Comparison of ENCODE assay signal across 8 mouse cellular contexts in the genomic region with DNA sequence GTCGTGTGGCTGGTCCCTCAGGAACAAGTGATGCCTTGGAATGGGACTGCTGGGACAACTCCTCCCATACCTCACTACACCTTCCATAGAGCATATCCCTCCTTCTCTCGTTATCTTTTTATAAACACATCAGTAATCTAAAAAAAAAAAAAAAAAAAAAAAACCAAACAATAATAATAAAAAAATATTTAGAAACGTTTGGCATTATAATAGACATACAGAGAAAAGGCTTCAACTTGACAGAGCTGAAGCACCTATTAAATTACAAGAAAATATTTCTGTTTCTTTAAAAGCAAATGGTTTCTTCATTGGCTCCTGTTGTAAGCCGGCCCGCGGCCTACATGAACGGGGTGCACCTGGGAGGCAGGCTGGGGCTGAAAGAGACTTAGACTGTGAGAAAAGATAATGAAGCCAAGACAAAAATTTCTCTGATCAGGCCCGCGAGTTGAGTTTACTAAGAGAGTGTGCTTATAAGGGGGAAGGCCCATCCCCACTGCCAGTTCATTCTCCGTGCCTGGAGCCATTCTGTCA. TPM values are rescaled to one million over a fixed set of nuclear protein-coding genes. Genes with fewer than 3 reads are reported as not detected.
DNase-seq lines count a peak whose midpoint lies in the region; ATAC-seq and TF ChIP-seq lines count a peak whose summit lies in the region.

No protein-coding gene starts in this region.

- TF ChIP-seq EP300 in ES-Bruce4 (IDR thresholded peaks at IDR 0.05; ENCODE audit: insufficient read depth, low read depth, low read length) = no peak
- no peak for TF ChIP-seq EP300 in liver, embryonic 14.5 days (IDR thresholded peaks at IDR 0.05; ENCODE audit: low read depth)

- peak overlapping the region; percentile 74 for H3K27ac ChIP-seq in hindbrain, embryonic 10.5 days
- H3K27ac ChIP-seq in hindbrain, embryonic 11.5 days (ENCODE audit: low read depth, low read length) = no peak overlapping the region
- H3K27ac ChIP-seq in ES-Bruce4 (ENCODE audit: insufficient read depth, low read length) = peak overlapping the region; percentile 48; the same call in 1 of the 2 replicates
- no peak overlapping the region; the same call in 1 of the 2 replicates for H3K27ac ChIP-seq in embryonic facial prominence, embryonic 14.5 days (replicated peaks; ENCODE audit: low read depth, low read length)
- no peak overlapping the region for H3K27ac ChIP-seq in liver, embryonic 14.5 days

- H3K4me3 ChIP-seq in hindbrain, embryonic 10.5 days = peak overlapping the region; percentile 37
- H3K4me3 ChIP-seq in hindbrain, embryonic 11.5 days (ENCODE audit: low read depth, low read length) = no peak overlapping the region
- peak overlapping the region; percentile 57 for H3K4me3 ChIP-seq in ES-Bruce4 (ENCODE audit: low read depth, low read length)
- H3K4me3 ChIP-seq in embryonic facial prominence, embryonic 14.5 days (ENCODE audit: low read depth, low read length) = peak overlapping the region; percentile 30
- peak overlapping the region; percentile 56 to 89 for H3K4me3 ChIP-seq in liver, embryonic 14.5 days (ENCODE audit: insufficient read depth in 1 of 2, low read depth in 2 of 2, low read length in 2 of 2)

- WGBS in hindbrain, embryonic 10.5 days = 44% methylated on average over 10 of the region's 10 CpGs
- WGBS in hindbrain, embryonic 11.5 days = 47% methylated on average over 10 of the region's 10 CpGs
- WGBS in embryonic facial prominence, embryonic 14.5 days = 33% methylated on average over 10 of the region's 10 CpGs
- 21% methylated on average over 10 of the region's 10 CpGs for WGBS in liver, embryonic 14.5 days (ENCODE audit: insufficient replicate concordance)

- H3K9ac ChIP-seq in hindbrain, embryonic 11.5 days (ENCODE audit: low read depth, low read length) = no peak overlapping the region
- H3K9ac ChIP-seq in ES-Bruce4 (ENCODE audit: low read depth, poor library complexity, severe bottlenecking) = no peak overlapping the region
- peak overlapping the region; percentile 37; the same call in 1 of the 2 replicates for H3K9ac ChIP-seq in embryonic facial prominence, embryonic 14.5 days (ENCODE audit: low read depth, low read length)
- H3K9ac ChIP-seq in liver, embryonic 14.5 days (replicated peaks) = peak overlapping the region; percentile 46

- no peaks in the 10 kb centered on the region for H3K27me3 ChIP-seq in hindbrain, embryonic 10.5 days (ENCODE audit: insufficient read depth, poor library complexity, severe bottlenecking)
- no peaks in the 10 kb centered on the region for H3K27me3 ChIP-seq in hindbrain, embryonic 11.5 days (ENCODE audit: control insufficient read depth, insufficient read depth, low read length)
- no peaks in the 10 kb centered on the region for H3K27me3 ChIP-seq in ES-Bruce4 (ENCODE audit: control insufficient read depth, insufficient read depth, low read length, poor library complexity, severe bottlenecking)
- no peaks in the 10 kb centered on the region for H3K27me3 ChIP-seq in embryonic facial prominence, embryonic 14.5 days (replicated peaks; ENCODE audit: control insufficient read depth, insufficient read depth, low read length)
- no peaks in the 10 kb centered on the region for H3K27me3 ChIP-seq in liver, embryonic 14.5 days (ENCODE audit: control insufficient read depth, insufficient read depth, low read length)

- no peak for TF ChIP-seq CTCF in ES-Bruce4 (IDR thresholded peaks at IDR 0.05; ENCODE audit: low read depth, low read length)
- no peak for TF ChIP-seq CTCF in liver, embryonic 14.5 days (IDR thresholded peaks at IDR 0.05; ENCODE audit: low read depth)

- H3K4me2 ChIP-seq in hindbrain, embryonic 11.5 days (replicated peaks; ENCODE audit: low read depth, low read length) = no peak overlapping the region
- H3K4me2 ChIP-seq in embryonic facial prominence, embryonic 14.5 days (ENCODE audit: low read depth, low read length) = peak overlapping the region; percentile 45
- H3K4me2 ChIP-seq in liver, embryonic 14.5 days (ENCODE audit: low read depth) = peak overlapping the region; percentile 66

- no peaks in the 10 kb centered on the region for H3K36me3 ChIP-seq in hindbrain, embryonic 10.5 days
- no peaks in the 10 kb centered on the region for H3K36me3 ChIP-seq in hindbrain, embryonic 11.5 days (ENCODE audit: control insufficient read depth, insufficient read depth, low read length)
- no peaks in the 10 kb centered on the region for H3K36me3 ChIP-seq in ES-Bruce4 (ENCODE audit: control insufficient read depth, insufficient read depth, low read length, poor library complexity, severe bottlenecking)
- 0 out of 2 replicates have a peak, but pooled peaks cover 4% of the 10 kb centered on the region for H3K36me3 ChIP-seq in embryonic facial prominence, embryonic 14.5 days (ENCODE audit: control insufficient read depth, insufficient read depth, low read length)
- H3K36me3 ChIP-seq in liver, embryonic 14.5 days (replicated peaks; ENCODE audit: control insufficient read depth, insufficient read depth, low read depth) = no peaks in the 10 kb centered on the region

- no peaks in the 10 kb centered on the region for H3K9me3 ChIP-seq in hindbrain, embryonic 10.5 days
- H3K9me3 ChIP-seq in hindbrain, embryonic 11.5 days (ENCODE audit: control insufficient read depth, low read length) = no peaks in the 10 kb centered on the region
- H3K9me3 ChIP-seq in ES-Bruce4 (replicated peaks; ENCODE audit: control insufficient read depth, insufficient read depth, low read length, poor library complexity, severe bottlenecking) = peaks cover 5% of the 10 kb centered on the region
- no peaks in the 10 kb centered on the region for H3K9me3 ChIP-seq in embryonic facial prominence, embryonic 14.5 days (ENCODE audit: control insufficient read depth, low read length)
- no peaks in the 10 kb centered on the region for H3K9me3 ChIP-seq in liver, embryonic 14.5 days (ENCODE audit: control insufficient read depth, low read length)

- no peak for ATAC-seq in hindbrain, embryonic 11.5 days (ENCODE audit: low FRiP score)
- ATAC-seq in embryonic facial prominence, embryonic 14.5 days (ENCODE audit: low read depth) = no peak
- peak; percentile 54 for ATAC-seq in liver, embryonic 14.5 days (ENCODE audit: insufficient read depth)
- no peak for ATAC-seq in cerebellum, adult (ENCODE audit: insufficient number of reproducible peaks, low FRiP score, low TSS enrichment)

- DNase-seq in hindbrain, embryonic 10.5 days (ENCODE audit: low spot score) = no peak
- no peak for DNase-seq in hindbrain, embryonic 11.5 days (ENCODE audit: low spot score)
- DNase-seq in embryonic facial prominence, embryonic 14.5 days (ENCODE audit: low spot score) = no peak
- DNase-seq in liver, embryonic 14.5 days (ENCODE audit: low read depth in 3 of 3, low spot score in 3 of 3) = no peak
- no peak for DNase-seq in right cerebral cortex, adult 18-20 months
- DNase-seq in cerebellum, postnatal 36 days = no peak

- no peak for TF ChIP-seq POLR2A in ES-Bruce4 (IDR thresholded peaks at IDR 0.05; ENCODE audit: insufficient read depth, low read length)

- peaks cover 12% of the 10 kb centered on the region for H3K4me1 ChIP-seq in hindbrain, embryonic 10.5 days (replicated peaks)
- H3K4me1 ChIP-seq in hindbrain, embryonic 11.5 days (replicated peaks; ENCODE audit: control insufficient read depth, insufficient read depth, low read length) = peaks cover 3% of the 10 kb centered on the region; the same call in 1 of the 2 replicates
- peaks cover 6% of the 10 kb centered on the region for H3K4me1 ChIP-seq in ES-Bruce4 (ENCODE audit: control insufficient read depth, insufficient read depth, low read length)
- H3K4me1 ChIP-seq in embryonic facial prominence, embryonic 14.5 days (ENCODE audit: control insufficient read depth, insufficient read depth, low read length) = 0 out of 2 replicates have a peak, but pooled peaks cover 3% of the 10 kb centered on the region
- peaks cover 0 to 18% of the 10 kb centered on the region in 2 experiments; a peak in 2 of 4 replicates for H3K4me1 ChIP-seq in liver, embryonic 14.5 days (replicated peaks; ENCODE audit: control insufficient read depth in 2 of 2, insufficient read depth in 2 of 2, low read length in 1 of 2)

RNA-seq across cellular contexts. Expression of a gene that starts 0.5 kb away (rescaled TPM):
- 3.4 and 4.4 TPM in 2 replicates for polyA plus RNA-seq in hindbrain, embryonic 10.5 days (2016; fragmentation: Nextera tagmentation; extraction: Ambion mirVana)
- 4.2 and 4.8 TPM in 2 replicates for polyA plus RNA-seq in hindbrain, embryonic 11.5 days (2014; fragmentation: Nextera tagmentation; extraction: Ambion mirVana)
- polyA plus RNA-seq in ES-Bruce4 (2011; ENCODE audit: insufficient read depth, insufficient read length, low read depth, missing spikeins) = 1.3 and 1.9 TPM in 2 replicates
- polyA plus RNA-seq in embryonic facial prominence, embryonic 14.5 days (2014; fragmentation: Nextera tagmentation; extraction: Ambion mirVana) = 7.4 and 9.1 TPM in 2 replicates
- polyA plus RNA-seq in liver, embryonic 14.5 days (2012; rRNA removed) = 3.9 and 7.2 TPM in 2 replicates
- 8.0 and 10.6 TPM in 2 replicates for polyA plus RNA-seq in liver, embryonic 14.5 days (2014; fragmentation: Nextera tagmentation; extraction: Ambion mirVana)

RNA-seq across cellular contexts. Expression of a gene that starts 8.9 kb away (rescaled TPM):
- 5.3 and 5.8 TPM in 2 replicates for polyA plus RNA-seq in hindbrain, embryonic 10.5 days (2016; fragmentation: Nextera tagmentation; extraction: Ambion mirVana)
- 3.3 and 5.6 TPM in 2 replicates for polyA plus RNA-seq in hindbrain, embryonic 11.5 days (2014; fragmentation: Nextera tagmentation; extraction: Ambion mirVana)
- not detected in 2 replicates for polyA plus RNA-seq in ES-Bruce4 (2011; ENCODE audit: insufficient read depth, insufficient read length, low read depth, missing spikeins)
- polyA plus RNA-seq in embryonic facial prominence, embryonic 14.5 days (2014; fragmentation: Nextera tagmentation; extraction: Ambion mirVana) = 12.6 and 13.3 TPM in 2 replicates
- polyA plus RNA-seq in liver, embryonic 14.5 days (2012; rRNA removed) = 5.0 and 6.2 TPM in 2 replicates
- 8.3 and 8.8 TPM in 2 replicates for polyA plus RNA-seq in liver, embryonic 14.5 days (2014; fragmentation: Nextera tagmentation; extraction: Ambion mirVana)

RNA-seq across cellular contexts. Expression of a gene that starts 28.4 kb away (rescaled TPM):
- 0.37 and 0.75 TPM in 2 replicates for polyA plus RNA-seq in hindbrain, embryonic 10.5 days (2016; fragmentation: Nextera tagmentation; extraction: Ambion mirVana)
- 0.37 and 0.57 TPM in 2 replicates for polyA plus RNA-seq in hindbrain, embryonic 11.5 days (2014; fragmentation: Nextera tagmentation; extraction: Ambion mirVana)
- polyA plus RNA-seq in ES-Bruce4 (2011; ENCODE audit: insufficient read depth, insufficient read length, low read depth, missing spikeins) = 0.31 TPM in 1 of 2 replicates, not detected in the other
- 0.46 and 0.93 TPM in 2 replicates for polyA plus RNA-seq in embryonic facial prominence, embryonic 14.5 days (2014; fragmentation: Nextera tagmentation; extraction: Ambion mirVana)
- 0.90 and 1.3 TPM in 2 replicates for polyA plus RNA-seq in liver, embryonic 14.5 days (2012; rRNA removed)
- polyA plus RNA-seq in liver, embryonic 14.5 days (2014; fragmentation: Nextera tagmentation; extraction: Ambion mirVana) = 0.17 and 0.18 TPM in 2 replicates

RNA-seq across cellular contexts. Expression of a gene that starts 32.6 kb away (rescaled TPM):
- polyA plus RNA-seq in hindbrain, embryonic 10.5 days (2016; fragmentation: Nextera tagmentation; extraction: Ambion mirVana) = 10.0 and 10.4 TPM in 2 replicates
- polyA plus RNA-seq in hindbrain, embryonic 11.5 days (2014; fragmentation: Nextera tagmentation; extraction: Ambion mirVana) = 10.7 and 11.5 TPM in 2 replicates
- polyA plus RNA-seq in ES-Bruce4 (2011; ENCODE audit: insufficient read depth, insufficient read length, low read depth, missing spikeins) = not detected in 2 replicates
- polyA plus RNA-seq in embryonic facial prominence, embryonic 14.5 days (2014; fragmentation: Nextera tagmentation; extraction: Ambion mirVana) = 19.6 and 22.8 TPM in 2 replicates
- polyA plus RNA-seq in liver, embryonic 14.5 days (2012; rRNA removed) = 2.7 and 4.3 TPM in 2 replicates
- 6.6 and 6.8 TPM in 2 replicates for polyA plus RNA-seq in liver, embryonic 14.5 days (2014; fragmentation: Nextera tagmentation; extraction: Ambion mirVana)

RNA-seq across cellular contexts. Expression of a gene that starts 42.9 kb away (rescaled TPM):
- not detected in 2 replicates for polyA plus RNA-seq in hindbrain, embryonic 10.5 days (2016; fragmentation: Nextera tagmentation; extraction: Ambion mirVana)
- not detected in 2 replicates for polyA plus RNA-seq in hindbrain, embryonic 11.5 days (2014; fragmentation: Nextera tagmentation; extraction: Ambion mirVana)
- polyA plus RNA-seq in ES-Bruce4 (2011; ENCODE audit: insufficient read depth, insufficient read length, low read depth, missing spikeins) = not detected in 2 replicates
- polyA plus RNA-seq in embryonic facial prominence, embryonic 14.5 days (2014; fragmentation: Nextera tagmentation; extraction: Ambion mirVana) = 3.2 TPM in 1 of 2 replicates, not detected in the other
- 0.39 TPM in 1 of 2 replicates, not detected in the other for polyA plus RNA-seq in liver, embryonic 14.5 days (2012; rRNA removed)
- polyA plus RNA-seq in liver, embryonic 14.5 days (2014; fragmentation: Nextera tagmentation; extraction: Ambion mirVana) = 0.48 and 1.0 TPM in 2 replicates

Comparison
In these comparisons a context has a peak if more than half of its experiments do, and no peak if none do; other contexts are left out.
1. H3K27ac ChIP-seq: peak in hindbrain, embryonic 10.5 days (single experiment) and ES-Bruce4 (single experiment); none in hindbrain, embryonic 11.5 days (single experiment), embryonic facial prominence, embryonic 14.5 days (single experiment) and liver, embryonic 14.5 days (single experiment).
2. H3K9ac ChIP-seq: peak in embryonic facial prominence, embryonic 14.5 days (single experiment) and liver, embryonic 14.5 days (single experiment); none in hindbrain, embryonic 11.5 days (single experiment) and ES-Bruce4 (single experiment).